Mouse (Mus musculus): Measurements from ENCODE around the gene Xirp2. TPM values are rescaled to one million over a fixed set of nuclear protein-coding genes. Genes with fewer than 3 reads are reported as not detected.
"Not testable (repeated sequence)": the region's sequence is repeated elsewhere in the genome, so short reads cannot be mapped to it uniquely, and the experiment has no call there.

Gene Xirp2
- total RNA-seq (2015) (not detected in 2 replicates), total RNA-seq (2017) (not detected in 2 replicates)

- ATAC-seq (replicated peaks; ENCODE audit: poor library complexity) = no peak
These were observed at the start of gene Xirp2 for GRCm38 (mm10) chr2:67445780-67446179. TSS of gene Xirp2 (plus strand) at chr2:67446002.

- not testable (repeated sequence) for ATAC-seq (replicated peaks; ENCODE audit: poor library complexity)
These were observed 32.4 kb upstream of the Xirp2 start, which contains the start of gene Gm21830 for GRCm38 (mm10) chr2:67413425-67413824. TSS of gene Gm21830 (plus strand) at chr2:67413725.

- no peak for ATAC-seq (replicated peaks; ENCODE audit: poor library complexity)
These were observed 24.9 kb upstream of the Xirp2 start for GRCm38 (mm10) chr2:67420853-67421252.

- ATAC-seq (replicated peaks; ENCODE audit: poor library complexity) = no peak
These were observed 23.0 kb upstream of the Xirp2 start for GRCm38 (mm10) chr2:67422799-67423198.

GRCm38 (mm10) chr2:67433081-67433480 lies 12.7 kb upstream of the Xirp2 start, which contains the start of gene Gm26727:
TSS of gene Gm26727 (minus strand) at chr2:67433181.
- no peak for ATAC-seq (replicated peaks; ENCODE audit: poor library complexity)

- no peak for ATAC-seq (replicated peaks; ENCODE audit: poor library complexity)
These were observed 7.5 kb upstream of the Xirp2 start for GRCm38 (mm10) chr2:67438309-67438708.

GRCm38 (mm10) chr2:67446772-67447171 lies 970 bp downstream of the Xirp2 start:
- no peak for ATAC-seq (replicated peaks; ENCODE audit: poor library complexity)

GRCm38 (mm10) chr2:67447206-67447605 lies 1.4 kb downstream of the Xirp2 start:
- ATAC-seq (replicated peaks; ENCODE audit: poor library complexity) = no peak

- ATAC-seq (replicated peaks; ENCODE audit: poor library complexity) = no peak
These were observed 15.1 kb downstream of the Xirp2 start for GRCm38 (mm10) chr2:67460857-67461256.

- ATAC-seq (replicated peaks; ENCODE audit: poor library complexity) = no peak
These were observed 21.2 kb downstream of the Xirp2 start for GRCm38 (mm10) chr2:67467036-67467435.

GRCm38 (mm10) chr2:67470030-67470429 lies 24.2 kb downstream of the Xirp2 start:
- not testable (repeated sequence) for ATAC-seq (replicated peaks; ENCODE audit: poor library complexity)

GRCm38 (mm10) chr2:67477753-67478152 lies 32.0 kb downstream of the Xirp2 start:
- ATAC-seq (replicated peaks; ENCODE audit: poor library complexity) = 0 out of 2 replicates have a peak, but pooled peaks have one; percentile 57

GRCm38 (mm10) chr2:67481051-67481450 lies 35.2 kb downstream of the Xirp2 start:
- no peak for ATAC-seq (replicated peaks; ENCODE audit: poor library complexity)

GRCm38 (mm10) chr2:67486721-67487120 lies 40.9 kb downstream of the Xirp2 start:
- ATAC-seq (replicated peaks; ENCODE audit: poor library complexity) = no peak

GRCm38 (mm10) chr2:67487162-67487561 lies 41.4 kb downstream of the Xirp2 start:
- ATAC-seq (replicated peaks; ENCODE audit: poor library complexity) = no peak

GRCm38 (mm10) chr2:67488465-67489127 lies 42.8 kb downstream of the Xirp2 start:
- no peak for ATAC-seq (replicated peaks; ENCODE audit: poor library complexity)

- no peak for ATAC-seq (replicated peaks; ENCODE audit: poor library complexity)
These were observed 43.3 kb downstream of the Xirp2 start for GRCm38 (mm10) chr2:67489128-67489492.

GRCm38 (mm10) chr2:67505457-67505856 lies 59.7 kb downstream of the Xirp2 start:
- no peak for ATAC-seq (replicated peaks; ENCODE audit: poor library complexity)

GRCm38 (mm10) chr2:67516405-67516804 lies 70.6 kb downstream of the Xirp2 start:
- ATAC-seq (replicated peaks; ENCODE audit: poor library complexity) = no peak

GRCm38 (mm10) chr2:67535347-67535746 lies 89.5 kb downstream of the Xirp2 start:
- no peak for ATAC-seq (replicated peaks; ENCODE audit: poor library complexity)

GRCm38 (mm10) chr2:67539426-67539825 lies 93.6 kb downstream of the Xirp2 start:
- ATAC-seq (replicated peaks; ENCODE audit: poor library complexity) = no peak

GRCm38 (mm10) chr2:67541957-67542696 lies 96.3 kb downstream of the Xirp2 start:
- ATAC-seq (replicated peaks; ENCODE audit: poor library complexity) = no peak

Data from megakaryocyte progenitor cell, adult 5-6 weeks (primary cell).